Mouse (Mus musculus): ENCODE results near the gene Psmd8. TPM values are rescaled to one million over a fixed set of nuclear protein-coding genes. Genes with fewer than 3 reads are reported as not detected.

Psmd8 gene
- polyA plus RNA-seq, 1 experiment, result 178 TPM

DNA sequence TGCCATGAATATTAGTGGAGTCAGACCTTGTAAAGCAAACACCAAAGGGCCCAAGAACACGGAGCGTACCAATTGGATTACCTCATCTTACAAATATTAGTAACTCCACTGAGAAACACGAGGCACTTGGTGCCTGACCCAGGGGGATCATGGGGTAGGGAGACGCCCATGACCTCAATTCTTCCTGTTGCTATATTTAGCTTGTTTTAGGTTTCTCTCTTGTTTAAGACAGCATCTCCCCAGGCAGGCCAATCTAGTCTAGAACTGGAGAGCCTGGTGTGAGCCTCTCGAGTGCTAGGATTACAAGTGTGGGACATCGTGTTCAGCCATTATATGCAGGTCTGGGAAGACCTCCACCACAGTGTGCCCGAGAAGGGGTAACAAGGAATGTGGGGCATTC, 1.2 kb downstream of the Psmd8 start:
- no peak for DNase-seq
- TF ChIP-seq CTCF (conservative IDR thresholded peaks at IDR 0.05; ENCODE audit: insufficient read depth, insufficient read length, low read depth, low read length) (no peak), POLR2A (IDR thresholded peaks at IDR 0.05; ENCODE audit: low read depth, low read length) (no peak)
- H3K36me3 ChIP-seq (ENCODE audit: control insufficient read depth, insufficient read depth, low read length), result peaks cover 3% of the 10 kb centered on the region
- H3K4me1 ChIP-seq (ENCODE audit: control insufficient read depth, insufficient read depth, low read length), result peaks cover 10% of the 10 kb centered on the region
- H3K4me3 ChIP-seq (ENCODE audit: insufficient read depth, low read depth, low read length), result peak overlapping the region; percentile 94
- no peak overlapping the region for H3K27ac ChIP-seq (ENCODE audit: insufficient read depth, low read depth, low read length)
- WGBS, result 19% methylated on average over 7 of the region's 7 CpGs
- no peaks in the 10 kb centered on the region for H3K27me3 ChIP-seq (replicated peaks; ENCODE audit: control insufficient read depth, insufficient read depth, low read length)

DNA sequence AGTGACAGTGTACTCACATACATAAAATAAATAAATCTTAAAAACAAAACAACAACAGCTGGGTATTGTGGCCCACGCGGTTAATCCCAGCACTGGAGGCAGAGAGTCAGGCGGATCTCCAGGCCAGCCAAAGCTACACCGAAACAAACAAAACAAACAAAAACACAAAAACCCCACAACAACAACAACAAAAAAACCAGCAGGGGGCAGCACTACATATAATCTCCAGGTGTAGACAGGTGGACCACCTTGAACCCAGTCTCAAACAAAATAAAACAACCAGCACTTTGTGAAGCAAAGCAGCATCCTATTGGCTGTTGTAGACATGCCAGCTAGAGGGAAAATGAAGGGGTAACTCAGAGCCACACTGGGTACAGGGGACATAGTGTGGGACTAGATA, 2.4 kb downstream of the Psmd8 start:
- no peak overlapping the region for H3K4me3 ChIP-seq (ENCODE audit: insufficient read depth, low read depth, low read length)
- TF ChIP-seq CTCF (conservative IDR thresholded peaks at IDR 0.05; ENCODE audit: insufficient read depth, insufficient read length, low read depth, low read length) (no peak), POLR2A (IDR thresholded peaks at IDR 0.05; ENCODE audit: low read depth, low read length) (no peak)
- H3K27me3 ChIP-seq (replicated peaks; ENCODE audit: control insufficient read depth, insufficient read depth, low read length), result no peaks in the 10 kb centered on the region
- no peak for DNase-seq
- WGBS, result 80% methylated on average over 4 of the region's 4 CpGs
- peaks cover 10% of the 10 kb centered on the region for H3K4me1 ChIP-seq (ENCODE audit: control insufficient read depth, insufficient read depth, low read length)
- no peak overlapping the region for H3K27ac ChIP-seq (ENCODE audit: insufficient read depth, low read depth, low read length)
- H3K36me3 ChIP-seq (ENCODE audit: control insufficient read depth, insufficient read depth, low read length), result peaks cover 4% of the 10 kb centered on the region

DNA sequence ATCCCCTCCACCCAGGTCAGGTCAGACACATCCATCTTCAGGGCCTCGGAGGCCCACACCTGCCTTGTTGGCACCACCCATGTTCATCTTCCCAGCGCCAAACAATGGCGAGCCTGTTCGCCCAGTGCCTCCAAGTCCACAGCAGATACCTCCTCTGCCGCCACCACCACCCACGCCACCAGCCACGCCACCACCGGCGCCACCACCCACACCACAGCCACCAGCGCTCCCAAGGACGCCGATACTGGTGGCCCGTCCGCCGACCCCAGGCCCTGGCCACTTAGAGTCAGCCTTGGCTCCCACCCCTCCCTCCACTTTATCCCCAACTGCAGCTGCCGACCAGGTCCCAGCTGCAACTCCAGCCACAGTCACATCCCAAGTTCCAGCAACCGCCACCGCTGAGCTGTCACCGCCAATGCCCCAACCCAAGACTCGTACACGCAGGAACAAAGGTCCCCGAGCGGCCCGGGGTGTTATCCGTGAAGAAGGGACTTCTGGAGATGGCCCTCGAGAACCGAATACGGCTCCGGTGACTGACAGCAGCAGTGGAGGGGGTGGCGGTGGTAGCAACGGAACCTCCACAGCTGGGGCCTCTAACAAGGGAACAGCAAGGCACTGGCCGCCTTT, 8.0 kb downstream of the Psmd8 start:
- TF ChIP-seq CTCF (conservative IDR thresholded peaks at IDR 0.05; ENCODE audit: insufficient read depth, insufficient read length, low read depth, low read length) (no peak), POLR2A (IDR thresholded peaks at IDR 0.05; ENCODE audit: low read depth, low read length) (no peak)
- Histone ChIP-seq H3K4me3 (ENCODE audit: insufficient read depth, low read depth, low read length) (no peak overlapping the region), H3K36me3 (ENCODE audit: control insufficient read depth, insufficient read depth, low read length) (peaks cover 4% of the 10 kb centered on the region), H3K4me1 (ENCODE audit: control insufficient read depth, insufficient read depth, low read length) (peaks cover 10% of the 10 kb centered on the region), H3K27me3 (replicated peaks; ENCODE audit: control insufficient read depth, insufficient read depth, low read length) (no peaks in the 10 kb centered on the region), H3K27ac (ENCODE audit: insufficient read depth, low read depth, low read length) (no peak overlapping the region)
- WGBS, result 69% methylated on average over 32 of the region's 32 CpGs
- no peak for DNase-seq

DNA sequence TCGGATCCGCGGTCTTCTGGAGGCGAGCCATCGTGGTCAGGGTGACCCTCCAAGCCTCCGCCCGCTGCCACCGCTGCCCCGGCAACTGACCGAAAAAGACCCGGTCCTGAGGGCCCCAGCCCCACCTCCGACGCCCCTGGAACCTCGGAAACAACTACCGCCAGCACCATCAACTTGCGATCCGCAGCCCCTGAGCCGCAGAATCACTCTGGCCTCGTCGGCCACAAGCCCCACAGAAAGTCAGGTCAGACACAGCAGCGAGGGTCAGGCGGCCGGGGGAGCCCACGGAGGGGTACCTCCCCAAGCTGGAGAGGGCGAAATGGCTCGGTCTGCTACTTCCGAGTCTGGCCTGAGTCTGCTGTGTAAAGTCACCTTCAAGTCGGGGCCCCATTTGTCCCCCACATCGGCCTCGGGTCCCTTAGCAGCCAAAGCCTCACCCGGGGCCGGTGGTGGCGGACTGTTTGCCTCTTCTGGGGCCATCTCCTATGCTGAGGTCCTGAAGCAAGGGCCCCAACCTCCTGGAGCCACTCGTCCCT, 8.9 kb downstream of the Psmd8 start:
- H3K27me3 ChIP-seq (replicated peaks; ENCODE audit: control insufficient read depth, insufficient read depth, low read length), result no peaks in the 10 kb centered on the region
- H3K27ac ChIP-seq (ENCODE audit: insufficient read depth, low read depth, low read length), result no peak overlapping the region
- peaks cover 4% of the 10 kb centered on the region for H3K36me3 ChIP-seq (ENCODE audit: control insufficient read depth, insufficient read depth, low read length)
- DNase-seq, result no peak
- WGBS, result 10% methylated on average over 34 of the region's 34 CpGs
- TF ChIP-seq POLR2A (IDR thresholded peaks at IDR 0.05; ENCODE audit: low read depth, low read length), result no peak
- no peak for TF ChIP-seq CTCF (conservative IDR thresholded peaks at IDR 0.05; ENCODE audit: insufficient read depth, insufficient read length, low read depth, low read length)
- no peak overlapping the region for H3K4me3 ChIP-seq (ENCODE audit: insufficient read depth, low read depth, low read length)
- peaks cover 10% of the 10 kb centered on the region for H3K4me1 ChIP-seq (ENCODE audit: control insufficient read depth, insufficient read depth, low read length)

DNA sequence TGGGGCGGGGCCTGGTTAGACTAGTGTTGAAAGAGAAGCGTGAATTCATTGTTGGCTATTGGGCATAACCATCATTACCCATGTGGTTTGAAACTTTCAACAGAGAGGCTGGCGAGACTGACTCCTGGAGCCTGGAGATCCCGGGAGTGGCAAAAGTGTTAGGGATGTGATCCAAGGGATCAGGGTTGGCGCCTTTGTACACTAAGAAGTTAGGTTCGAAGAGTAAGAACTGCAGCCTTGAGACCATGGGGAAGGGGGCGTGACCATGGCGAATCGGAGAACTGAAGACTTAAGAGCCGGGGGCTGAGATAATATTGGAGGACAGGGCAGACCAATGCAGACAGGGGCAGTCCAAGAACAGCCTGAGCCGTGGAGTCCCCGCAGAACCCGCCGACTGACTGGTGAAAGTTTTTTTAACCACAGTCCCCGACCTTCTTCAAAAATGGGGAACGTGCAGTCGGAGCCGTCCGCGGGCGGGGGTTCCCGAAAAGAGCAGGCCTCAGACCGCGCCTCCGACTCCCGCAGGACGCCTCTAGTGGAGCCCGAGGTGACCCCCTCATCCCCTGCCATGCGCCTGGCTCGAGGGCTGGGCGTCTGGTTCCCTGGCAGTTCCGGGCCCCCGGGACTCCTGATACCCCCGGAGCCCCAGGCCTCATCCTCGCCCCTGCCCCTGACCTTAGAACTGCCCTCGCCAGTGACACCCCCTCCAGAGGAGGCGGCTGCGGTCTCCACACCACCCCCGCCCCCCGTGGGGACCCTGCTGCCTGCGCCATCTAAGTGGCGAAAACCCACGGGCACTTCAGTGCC, 9.5 kb downstream of the Psmd8 start:
- Histone ChIP-seq H3K27ac (ENCODE audit: insufficient read depth, low read depth, low read length) (no peak overlapping the region), H3K36me3 (ENCODE audit: control insufficient read depth, insufficient read depth, low read length) (peaks cover 3% of the 10 kb centered on the region), H3K4me1 (ENCODE audit: control insufficient read depth, insufficient read depth, low read length) (peaks cover 10% of the 10 kb centered on the region), H3K27me3 (replicated peaks; ENCODE audit: control insufficient read depth, insufficient read depth, low read length) (no peaks in the 10 kb centered on the region), H3K4me3 (ENCODE audit: insufficient read depth, low read depth, low read length) (peak overlapping the region; percentile 64)
- 2% methylated on average over 43 of the region's 43 CpGs for WGBS
- TF ChIP-seq POLR2A (IDR thresholded peaks at IDR 0.05; ENCODE audit: low read depth, low read length), result no peak
- TF ChIP-seq CTCF (conservative IDR thresholded peaks at IDR 0.05; ENCODE audit: insufficient read depth, insufficient read length, low read depth, low read length), result no peak
- DNase-seq, result no peak

DNA sequence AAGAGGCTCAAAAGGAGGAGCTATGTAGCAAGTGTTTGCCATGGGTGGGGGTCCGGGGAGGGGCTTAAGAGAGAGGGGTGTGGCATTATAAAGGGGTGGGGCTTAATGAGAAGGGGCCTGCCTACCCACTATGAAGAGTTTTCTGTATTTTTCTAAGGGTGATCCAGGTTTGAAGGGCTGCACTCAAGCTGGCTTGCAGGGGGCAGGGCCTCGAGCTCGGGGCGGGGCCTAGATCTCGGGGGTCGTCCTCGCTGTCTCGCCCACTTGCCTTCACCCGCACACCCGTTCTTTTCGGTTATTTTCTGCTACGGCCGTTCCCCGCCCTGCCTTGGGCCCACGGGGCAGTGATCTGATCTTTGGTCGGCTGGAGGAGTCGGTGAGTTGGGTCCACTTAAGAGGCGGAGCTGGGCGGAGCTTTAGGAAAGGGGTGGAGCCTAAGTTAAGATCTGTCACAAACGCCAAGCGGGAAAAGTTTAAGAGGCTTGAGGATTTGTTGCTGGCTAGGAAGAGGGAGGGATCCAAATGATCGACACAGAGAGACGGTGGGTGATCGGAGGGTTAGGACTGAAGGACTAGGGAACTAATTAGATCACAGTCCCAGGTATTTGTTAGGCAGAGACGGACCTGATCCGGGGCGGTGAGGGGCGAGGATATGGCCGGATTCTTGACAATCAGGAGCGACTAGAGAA, 10.3 kb downstream of the Psmd8 start, which contains the start of the genes Ggn and Spred3:
TSS of gene Ggn (plus strand) at position 145 of the 689 bp plus-strand sequence.
TSS of gene Spred3 (minus strand) at position 346 of the 689 bp plus-strand sequence.
- WGBS, result under 1% methylated on average over 30 of the region's 30 CpGs
- Histone ChIP-seq H3K27ac (ENCODE audit: insufficient read depth, low read depth, low read length) (peak within 1 kb of the TSS; percentile 44; the same call in 1 of the 2 replicates), H3K36me3 (ENCODE audit: control insufficient read depth, insufficient read depth, low read length) (peaks cover 2% of the 10 kb centered on the region), H3K27me3 (replicated peaks; ENCODE audit: control insufficient read depth, insufficient read depth, low read length) (no peaks in the 10 kb centered on the region), H3K4me1 (ENCODE audit: control insufficient read depth, insufficient read depth, low read length) (peaks cover 10% of the 10 kb centered on the region), H3K4me3 (ENCODE audit: insufficient read depth, low read depth, low read length) (peak within 1 kb of the TSS; percentile 64)
- DNase-seq, result peak; percentile 93
- no peak for TF ChIP-seq CTCF (conservative IDR thresholded peaks at IDR 0.05; ENCODE audit: insufficient read depth, insufficient read length, low read depth, low read length)
- TF ChIP-seq POLR2A (IDR thresholded peaks at IDR 0.05; ENCODE audit: low read depth, low read length), result peak; percentile 53
